Mouse (Mus musculus) layer of hippocampus, adult 8-10 months (tissue): ENCODE measurements at regions not wholly inside any gene's neighbourhood (a gene's known extent, or its start where the extent isn't known, plus 50 kb on each side); places are given as distances from the start of the nearest gene placed in this dataset.

ENCODE experiments used
- DNase-seq, 2 experiments: peaks; one replicate each; pipeline ENCODE4 v3.0.0; 2022; ENCODE audit warnings: low spot score in 2 of 2

GRCm38 (mm10) chr9:115547625-115548325, 237.6 kb upstream of the Stt3b start:
- DNase-seq, result no peak

DNA sequence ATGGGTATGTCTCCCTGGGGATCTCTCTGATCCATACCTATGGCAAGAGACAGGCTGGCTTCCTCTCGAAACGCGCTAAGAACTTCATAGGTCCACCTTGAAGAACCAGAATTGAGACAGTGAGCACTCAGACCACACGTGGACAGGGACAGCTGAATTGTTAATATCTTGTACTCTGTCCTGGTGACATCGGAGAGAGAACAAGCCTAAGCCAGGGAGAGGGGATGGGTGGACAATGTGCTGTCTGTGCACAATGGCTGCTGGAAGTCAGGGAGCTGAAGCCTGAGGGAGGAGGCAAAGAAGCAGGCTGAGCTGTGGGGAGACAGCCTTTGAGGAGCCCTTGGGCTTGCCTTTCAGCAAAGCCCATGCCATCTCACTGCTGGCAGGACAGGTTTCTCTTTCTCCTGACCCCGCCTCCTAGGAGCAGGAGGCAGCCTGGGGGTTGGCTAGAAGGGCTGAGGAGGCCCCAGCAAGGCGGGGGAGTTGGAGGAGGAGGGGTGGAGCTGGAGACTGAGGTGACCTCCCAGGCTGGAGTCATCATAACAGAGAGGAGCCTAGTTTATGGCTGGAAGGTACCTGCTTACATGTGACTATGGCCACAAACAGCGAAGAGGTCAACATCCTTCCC, 238.6 kb upstream of the Stt3b start:
- DNase-seq, result no peak

DNA sequence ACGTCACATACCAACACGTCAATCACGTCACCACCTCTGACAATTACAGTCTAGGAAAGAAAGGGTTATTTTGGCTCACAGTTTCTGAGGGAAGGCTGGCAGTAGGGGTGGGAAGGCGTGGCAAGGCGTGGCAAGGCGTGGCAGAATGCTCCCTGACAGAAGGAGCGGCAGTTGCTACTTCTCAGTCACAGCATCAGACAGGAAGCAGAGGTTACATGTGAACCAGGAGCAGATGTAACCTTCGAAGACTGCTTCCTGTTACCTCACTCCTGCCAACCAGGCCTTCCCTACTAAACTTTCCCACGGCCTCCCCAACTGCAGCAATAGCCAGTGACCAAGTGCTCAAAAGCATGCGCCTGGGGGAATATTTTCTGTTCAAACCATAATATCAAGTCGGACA, 240.9 kb upstream of the Stt3b start:
- no peak for DNase-seq

DNA sequence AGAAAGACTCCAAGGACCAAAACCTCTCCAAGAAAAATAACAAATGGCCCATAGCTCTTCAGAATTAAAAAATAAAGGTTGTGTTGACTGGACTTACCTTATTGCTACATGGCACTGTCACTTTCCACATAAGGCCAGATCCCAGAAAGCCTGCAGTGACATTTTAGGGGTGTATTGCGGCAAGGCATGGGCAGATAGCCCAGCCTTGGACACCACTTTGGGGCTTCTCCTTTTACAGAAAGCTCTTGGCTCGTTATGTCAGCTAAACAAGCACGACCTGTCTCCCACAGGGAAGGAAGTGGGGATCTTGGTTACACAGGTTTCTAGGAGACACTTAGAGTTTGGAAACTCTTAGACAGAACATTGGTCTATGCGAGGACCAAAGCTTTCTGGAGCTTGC, 241.3 kb upstream of the Stt3b start:
- no peak for DNase-seq

- peak; percentile 25 to 31 for DNase-seq
These were observed 247.9 kb upstream of the Stt3b start for GRCm38 (mm10) chr9:115558131-115558530.

- DNase-seq, result no peak
These were observed 249.3 kb upstream of the Stt3b start for GRCm38 (mm10) chr9:115559521-115559920.

- no peak for DNase-seq
These were observed 251.0 kb upstream of the Stt3b start for GRCm38 (mm10) chr9:115561207-115561606.

DNA sequence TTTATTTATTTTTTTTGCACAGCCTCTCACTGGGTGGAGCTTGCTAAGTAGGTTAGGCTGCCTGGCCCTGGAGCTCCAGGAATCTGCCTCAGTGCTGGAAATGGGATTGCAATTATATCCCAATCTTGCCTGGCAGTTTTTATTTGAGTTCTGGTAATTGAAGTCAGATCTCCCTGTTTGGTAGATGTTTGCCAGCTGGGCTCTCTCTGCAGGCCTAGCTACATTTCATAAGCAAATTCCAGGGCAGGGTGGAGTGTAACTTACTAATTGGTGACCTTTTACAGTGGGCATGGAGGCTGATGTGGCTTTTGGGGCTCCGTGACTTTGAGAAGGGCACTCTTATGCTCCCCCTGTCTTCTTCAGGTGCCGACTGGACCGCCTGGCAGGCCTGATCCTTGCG, 252.6 kb upstream of the Stt3b start:
- DNase-seq, result no peak

GRCm38 (mm10) chr9:115564366-115564765, 254.1 kb upstream of the Stt3b start:
- DNase-seq, result peak in 1 of 2 experiments; percentile 18

DNA sequence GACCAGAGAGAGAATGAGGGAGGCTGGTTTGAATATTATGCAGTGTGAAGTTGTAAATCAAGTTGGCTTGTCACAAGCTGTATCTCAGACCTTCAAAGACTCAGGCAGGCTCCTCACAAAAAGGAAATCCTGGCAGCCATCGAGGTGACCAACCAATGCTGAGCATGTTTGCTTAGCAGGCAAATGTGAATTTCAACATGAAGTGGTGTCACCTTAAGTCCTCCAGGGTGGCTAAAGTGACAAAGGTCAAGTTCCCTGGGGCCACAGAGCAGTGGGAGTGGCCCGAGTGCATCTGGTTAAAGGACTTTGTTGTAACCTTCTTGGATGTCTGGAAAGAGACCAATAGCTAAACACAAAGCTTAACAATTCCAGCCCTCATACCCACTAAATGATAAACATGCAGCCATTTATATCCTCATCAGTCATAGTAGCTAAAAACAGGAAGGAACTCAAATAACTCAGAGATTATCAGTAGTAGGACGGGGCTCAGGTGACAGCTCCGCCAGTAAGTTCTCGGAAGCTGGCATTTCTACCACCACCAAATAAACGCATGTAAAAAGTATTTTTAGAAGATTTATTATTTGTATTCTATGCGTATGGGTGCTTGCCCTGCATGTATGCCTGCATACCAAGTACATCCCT, 258.6 kb upstream of the Stt3b start:
- no peak for DNase-seq

DNA sequence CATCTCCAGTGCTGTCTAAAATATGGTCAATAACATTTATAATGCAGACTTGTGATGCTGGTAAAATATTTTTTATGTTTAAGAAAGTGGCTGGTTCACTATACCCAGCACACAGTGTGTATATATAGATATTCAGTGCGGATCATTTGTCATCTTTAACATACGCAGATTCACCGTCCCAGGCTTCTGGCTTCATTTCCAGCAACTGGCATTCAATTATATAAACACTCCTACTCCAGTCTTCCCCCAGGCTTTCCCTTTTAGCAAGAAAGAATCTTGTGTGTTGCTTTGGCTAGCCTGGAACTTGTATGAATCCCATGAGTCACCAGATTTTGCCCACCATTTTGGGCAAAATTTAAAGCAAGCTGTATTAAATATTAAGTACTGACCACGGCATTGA, 260.8 kb upstream of the Stt3b start:
- DNase-seq, result peak in 1 of 2 experiments; percentile 6

GRCm38 (mm10) chr9:115581116-115581515, 270.9 kb upstream of the Stt3b start:
- DNase-seq, result no peak

DNA sequence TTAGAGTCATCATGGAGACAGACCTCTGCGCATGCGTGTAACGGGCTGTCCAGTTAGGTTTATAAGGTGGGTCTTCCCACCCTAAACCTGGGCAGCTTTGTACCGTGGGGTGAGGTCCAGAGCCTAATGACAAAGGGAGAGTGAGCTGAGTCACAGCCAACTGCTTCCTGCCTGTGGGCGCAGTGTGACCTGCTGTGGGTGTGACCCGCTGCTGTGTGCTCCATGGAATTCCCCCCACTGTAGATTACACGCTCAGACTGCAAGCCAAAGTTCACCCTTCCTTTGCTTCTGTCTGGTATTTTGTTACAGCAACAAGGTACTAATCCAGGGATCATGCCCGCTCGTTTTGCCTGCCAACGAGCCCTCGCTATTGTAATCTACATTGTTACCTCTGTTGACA, 273.3 kb upstream of the Stt3b start:
- no peak for DNase-seq

DNA sequence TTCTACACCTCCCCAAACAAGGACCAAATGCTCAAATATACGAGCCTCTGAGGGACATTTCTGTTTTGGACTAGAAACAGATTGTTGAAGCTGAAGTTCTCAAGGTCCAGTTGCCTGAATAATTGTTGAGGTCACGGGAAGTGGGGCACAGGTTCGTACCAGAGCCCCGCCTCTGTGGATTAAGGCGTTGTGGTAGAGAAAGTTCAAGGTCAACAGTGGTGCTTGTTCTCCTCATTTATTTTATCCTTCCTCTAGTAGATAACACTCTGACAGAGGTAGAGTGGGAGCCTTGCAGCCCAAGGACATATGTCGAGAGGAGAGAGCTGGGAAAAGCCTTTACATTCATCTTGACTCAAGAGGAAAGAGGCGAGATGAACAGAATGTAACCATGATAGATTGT, 274.7 kb upstream of the Stt3b start:
- DNase-seq, result no peak

DNA sequence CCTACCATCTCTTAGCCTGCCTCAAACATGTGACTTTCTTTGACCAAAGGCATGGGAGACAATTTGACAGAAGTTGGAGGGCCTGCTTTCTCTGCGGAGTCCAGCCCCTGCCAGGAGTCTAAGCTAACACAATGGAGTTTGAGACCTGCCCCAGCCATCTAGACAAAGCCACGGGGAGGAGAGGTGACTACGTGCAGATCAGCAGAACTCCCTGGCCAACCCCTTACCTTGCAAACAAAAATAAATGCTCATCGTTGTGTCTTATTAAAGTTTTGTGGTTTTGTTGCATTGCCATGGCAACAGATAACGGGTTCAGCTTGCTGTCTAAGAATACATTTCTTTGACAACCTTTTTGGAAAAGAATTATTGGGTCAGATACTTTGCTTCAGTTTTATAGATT, 282.2 kb upstream of the Stt3b start:
- no peak for DNase-seq

- DNase-seq, result no peak
These were observed 290.0 kb upstream of the Stt3b start for GRCm38 (mm10) chr9:115600228-115600627.

DNA sequence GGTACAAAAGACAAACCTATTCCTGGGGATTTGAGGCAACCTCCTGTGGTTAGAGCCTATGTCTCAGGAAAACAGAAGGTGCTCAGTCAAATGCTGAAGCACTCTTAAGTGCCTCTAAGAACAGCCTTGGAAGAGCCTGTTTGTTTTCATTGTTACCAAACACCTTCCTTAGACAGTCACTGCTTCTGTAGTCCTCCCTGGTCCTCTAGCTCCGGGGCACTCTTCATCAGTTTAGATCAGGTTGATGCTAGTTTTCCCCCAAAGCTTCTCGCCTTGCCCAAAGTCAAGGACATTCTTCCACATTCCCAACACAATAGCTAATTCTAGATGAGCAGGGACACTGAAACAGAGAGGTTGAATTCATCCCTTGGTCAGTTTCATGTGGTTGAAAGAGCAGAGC, 290.6 kb upstream of the Stt3b start:
- no peak for DNase-seq

GRCm38 (mm10) chr9:115602772-115603171, 292.6 kb upstream of the Stt3b start:
- no peak for DNase-seq

DNA sequence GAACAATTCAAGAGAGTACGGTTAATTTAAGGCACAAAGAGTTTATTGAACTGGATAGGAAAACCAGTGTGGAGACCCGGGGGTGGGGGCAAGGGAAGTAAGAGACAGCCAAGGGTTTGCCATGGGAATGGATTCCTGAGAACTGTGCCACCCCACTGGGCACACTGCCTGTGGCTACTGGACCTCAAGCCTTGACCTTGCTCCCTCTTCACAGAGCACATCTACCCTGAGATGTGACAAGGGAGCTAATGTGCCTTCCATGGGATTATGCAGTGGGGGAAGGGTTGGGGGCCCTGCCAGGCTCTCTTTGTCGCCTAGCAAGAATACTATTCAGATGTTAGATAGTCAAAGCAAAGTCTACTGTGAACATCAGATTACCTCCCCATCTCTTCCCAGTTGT, 294.2 kb upstream of the Stt3b start:
- peak; percentile 65 to 66 for DNase-seq

DNA sequence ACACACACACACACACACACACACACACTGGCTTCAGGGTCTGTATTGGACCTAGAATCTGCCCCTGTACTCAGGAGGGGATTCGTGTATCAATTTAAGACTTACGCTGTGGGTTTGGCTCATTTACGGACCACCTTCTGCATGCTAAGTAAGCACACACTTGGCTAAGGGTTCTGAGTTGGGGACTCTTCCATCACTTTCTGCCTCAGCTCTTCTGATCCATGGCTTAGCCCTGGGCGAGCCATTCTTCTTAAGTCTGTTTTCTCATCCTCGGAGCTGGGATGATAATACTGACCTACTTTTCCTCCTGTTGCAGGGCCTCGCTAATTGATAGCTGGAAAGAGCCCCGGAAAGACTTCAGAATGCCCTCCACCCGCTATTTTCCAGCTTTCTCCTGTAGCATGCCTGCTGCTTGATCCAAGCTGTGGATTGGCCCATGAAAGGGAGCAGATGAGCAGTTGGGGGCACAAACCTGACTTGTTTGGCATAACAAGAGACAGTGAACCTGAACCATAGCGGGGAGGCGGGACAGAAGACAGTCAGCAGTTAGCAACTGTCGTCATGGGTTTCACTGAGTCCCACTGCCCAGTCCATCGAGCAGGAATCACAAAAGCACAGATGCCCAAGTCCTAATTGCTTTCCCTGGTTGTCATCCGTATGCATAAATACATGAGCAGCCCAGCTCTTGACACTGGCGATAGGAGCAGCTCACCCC, 294.9 kb upstream of the Stt3b start:
- DNase-seq, result no peak

- peak in 1 of 2 experiments; percentile 7 for DNase-seq
These were observed 297.7 kb upstream of the Stt3b start for GRCm38 (mm10) chr9:115607961-115608360.

DNA sequence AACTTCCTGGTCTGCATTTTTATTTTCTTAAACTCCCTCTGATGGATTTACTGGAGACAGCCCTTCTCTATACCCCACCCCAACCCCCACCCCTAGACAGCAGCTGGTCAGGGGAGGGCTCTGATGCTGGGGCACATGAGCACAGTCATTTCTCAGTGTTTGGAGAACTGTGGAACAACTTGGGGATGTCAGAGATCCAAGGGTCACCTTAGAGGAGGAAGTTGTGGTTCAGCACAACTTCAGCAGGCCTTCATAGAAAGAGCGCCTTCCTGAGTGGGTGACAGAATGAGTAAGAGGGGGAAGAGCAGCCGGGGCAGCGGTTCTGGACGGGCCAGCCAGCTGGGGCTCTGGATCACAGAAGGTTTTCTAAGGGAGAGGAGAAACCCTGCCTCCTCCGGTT, 298.2 kb upstream of the Stt3b start:
- DNase-seq, result no peak
